Mouse (Mus musculus) embryonic facial prominence, embryonic 14.5 days (tissue): ENCODE measurements around the gene Dyrk2. TPM values are rescaled to one million over a fixed set of nuclear protein-coding genes. Genes with fewer than 3 reads are reported as not detected.

Experiments used
- ATAC-seq: fragments of 200-750 bp; cut with Nextera tagmentation; 2 replicates; pipeline ENCODE4 v1.8.0; 2017; ENCODE audit warnings: low read depth, moderate number of reproducible peaks, moderate TSS enrichment
- DNase-seq: peaks from one replicate; pipeline ENCODE4 v3.0.0-alpha.2; 2015; ENCODE audit warnings: low spot score
- H3K27ac ChIP-seq: fragments of 300-500 bp; sonication (generic); replicated peaks from 2 replicates; pipeline ENCODE4 v1.5.1; 2014; ENCODE audit warnings: low read depth, mild to moderate bottlenecking, low read length, moderate library complexity
- H3K27me3 ChIP-seq: fragments of 300-500 bp; sonication (generic); replicated peaks from 2 replicates; pipeline ENCODE4 v1.6.1; 2014; ENCODE audit warnings: low read length; ENCODE audit not compliant: control insufficient read depth, insufficient read depth
- H3K36me3 ChIP-seq: fragments of 300-500 bp; sonication (generic); 2 replicates; pipeline ENCODE4 v1.6.1; 2014; ENCODE audit warnings: low read length, mixed read lengths; ENCODE audit not compliant: control insufficient read depth, insufficient read depth
- H3K4me1 ChIP-seq: fragments of 300-500 bp; sonication (generic); 2 replicates; pipeline ENCODE4 v1.6.1; 2014; ENCODE audit warnings: antibody characterized with exemption, low read length; ENCODE audit not compliant: control insufficient read depth, insufficient read depth
- H3K4me2 ChIP-seq: fragments of 300-500 bp; sonication (generic); 2 replicates; pipeline ENCODE4 v1.6.1; 2014; ENCODE audit warnings: low read depth, mild to moderate bottlenecking, low read length, moderate library complexity, mixed read lengths
- H3K4me3 ChIP-seq: fragments of 300-500 bp; sonication (generic); 2 replicates; pipeline ENCODE4 v1.5.1; 2014; ENCODE audit warnings: low read depth, mild to moderate bottlenecking, low read length
- H3K9ac ChIP-seq: fragments of 300-500 bp; sonication (generic); 2 replicates; pipeline ENCODE4 v1.6.1; 2014; ENCODE audit warnings: low read depth, mild to moderate bottlenecking, low read length, moderate library complexity, mixed read lengths
- H3K9me3 ChIP-seq: fragments of 300-500 bp; sonication (generic); 2 replicates; pipeline ENCODE4 v1.6.1; 2016; ENCODE audit warnings: low read length; ENCODE audit not compliant: control insufficient read depth
- WGBS: fragments of 180-500 bp; shearing (Covaris S2); extraction: QIAGEN DNeasy Blood & Tissue Kit; methylation state at CpG from one replicate; pipeline ENCODE4 v1.1.7; 2014; 5-methylcytosine and 5-hydroxymethylcytosine counted together
- polyA plus RNA-seq: library from polyadenylated mRNA; unstranded; fragments of >200 nt; fragmentation: Nextera tagmentation; extraction: Ambion mirVana; gene quantifications from 2 replicates; pipeline ENCODE4 v1.2.1, GENCODE M21; 2014

Gene Dyrk2
- 13.1 and 14.7 TPM in 2 replicates for polyA plus RNA-seq

DNA sequence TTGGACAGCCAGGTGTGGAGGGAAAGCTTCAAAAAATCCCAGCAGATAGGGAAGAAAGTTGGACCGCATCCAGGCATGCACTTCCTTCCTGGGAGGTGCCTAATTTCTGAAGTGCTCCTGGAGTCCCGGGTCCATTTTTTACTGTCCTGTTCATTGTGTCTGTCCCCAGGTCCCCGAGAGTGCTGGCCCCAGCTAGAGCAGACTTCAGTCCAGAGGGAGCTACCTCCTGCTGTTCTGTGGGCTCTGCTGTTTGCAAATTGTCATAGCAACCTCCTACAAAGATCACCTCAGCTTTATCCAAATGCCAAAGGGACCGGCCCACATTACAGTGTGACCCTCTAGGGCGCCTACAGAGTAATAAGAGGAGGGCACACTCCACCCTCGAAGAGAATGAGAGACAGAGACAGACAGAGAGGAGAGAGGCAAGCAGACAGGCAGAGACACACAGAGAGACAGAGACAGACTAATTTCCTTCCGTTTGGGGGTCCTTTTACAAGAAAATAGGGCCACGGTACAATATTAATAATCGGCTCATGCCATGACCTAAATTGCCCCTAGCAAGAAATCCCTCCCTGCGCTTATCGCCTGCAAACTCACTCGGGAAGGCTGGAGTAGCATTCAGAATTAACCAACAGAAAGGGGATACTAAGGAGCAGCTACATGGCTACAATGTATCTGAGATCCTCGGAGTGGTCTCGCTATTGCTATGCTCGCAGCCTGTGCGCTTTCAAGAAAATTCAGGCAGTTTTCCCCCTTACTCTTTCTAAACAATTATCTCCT is at the start of gene Dyrk2:
TSS of gene Dyrk2 (minus strand) at position 9 of the 780 bp plus-strand sequence.
- Histone ChIP-seq H3K27me3 (no peaks in the 10 kb centered on the region), H3K4me1 (peaks cover 25% of the 10 kb centered on the region), H3K36me3 (peaks cover 1% of the 10 kb centered on the region), H3K4me3 (peak within 1 kb of the TSS; percentile 74), H3K9me3 (no peaks in the 10 kb centered on the region), H3K27ac (peak within 1 kb of the TSS; percentile 95), H3K9ac (peak within 1 kb of the TSS; percentile 99), H3K4me2 (peak within 1 kb of the TSS; percentile 99)
- peak; percentile 27 for DNase-seq
- ATAC-seq = no peak
- WGBS = 8% methylated on average over 16 of the region's 16 CpGs

DNA sequence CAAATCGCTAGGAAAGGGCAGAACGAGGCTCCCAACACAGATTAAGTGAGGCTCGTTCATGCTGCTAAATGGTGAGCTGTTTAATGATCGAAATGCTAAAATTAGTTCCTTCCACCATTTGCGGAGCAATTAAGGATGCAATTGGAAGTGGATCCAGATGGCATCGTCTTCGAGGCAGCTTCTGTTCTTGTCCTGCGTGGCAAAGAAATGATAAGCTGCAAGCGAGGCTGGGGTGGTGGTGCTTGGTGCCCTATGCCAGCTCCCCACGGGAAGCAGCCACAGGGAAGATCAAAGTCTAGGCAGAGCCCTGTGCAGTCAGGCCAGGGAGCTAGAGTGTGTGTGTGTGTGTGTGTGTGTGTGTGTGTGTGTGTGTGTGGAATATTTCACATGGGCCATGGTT is 32.6 kb upstream of the Dyrk2 start:
- H3K36me3 ChIP-seq = no peaks in the 10 kb centered on the region
- DNase-seq = no peak
- no peak for ATAC-seq
- H3K27ac ChIP-seq = no peak overlapping the region
- WGBS = 58% methylated on average over 10 of the region's 10 CpGs
- H3K4me2 ChIP-seq = no peak overlapping the region
- H3K27me3 ChIP-seq = no peaks in the 10 kb centered on the region
- H3K9me3 ChIP-seq = peaks cover 3% of the 10 kb centered on the region; the same call in 1 of the 2 replicates
- no peak overlapping the region for H3K9ac ChIP-seq
- H3K4me3 ChIP-seq = no peak overlapping the region
- peaks cover 7% of the 10 kb centered on the region; the same call in 1 of the 2 replicates for H3K4me1 ChIP-seq

DNA sequence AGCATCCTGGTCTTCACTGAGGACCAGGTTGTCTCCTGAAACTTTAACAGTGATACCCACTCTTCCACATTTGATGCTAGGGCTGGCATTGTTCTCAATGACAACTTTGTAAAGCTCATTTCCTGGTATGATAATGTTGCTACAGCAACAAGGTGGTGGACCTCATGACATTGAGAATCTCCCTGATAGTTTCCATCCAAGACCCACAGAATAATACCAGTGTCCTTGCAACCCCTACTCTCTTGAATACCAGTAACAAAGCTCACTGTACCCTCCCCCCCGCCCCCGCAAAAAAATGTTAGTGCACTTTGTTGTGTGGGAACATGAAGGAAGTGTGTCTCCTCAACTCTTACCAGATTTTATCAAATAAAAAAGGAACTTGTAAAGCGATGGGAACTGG is 23.6 kb upstream of the Dyrk2 start:
- Histone ChIP-seq H3K9me3 (peaks cover 7% of the 10 kb centered on the region; the same call in 1 of the 2 replicates), H3K27me3 (no peaks in the 10 kb centered on the region), H3K9ac (no peak overlapping the region), H3K4me1 (no peaks in the 10 kb centered on the region), H3K4me3 (no peak overlapping the region), H3K4me2 (no peak overlapping the region), H3K27ac (no peak overlapping the region), H3K36me3 (no peaks in the 10 kb centered on the region)
- DNase-seq = no peak
- ATAC-seq = no peak
- 86% methylated on average over 3 of the region's 3 CpGs for WGBS

DNA sequence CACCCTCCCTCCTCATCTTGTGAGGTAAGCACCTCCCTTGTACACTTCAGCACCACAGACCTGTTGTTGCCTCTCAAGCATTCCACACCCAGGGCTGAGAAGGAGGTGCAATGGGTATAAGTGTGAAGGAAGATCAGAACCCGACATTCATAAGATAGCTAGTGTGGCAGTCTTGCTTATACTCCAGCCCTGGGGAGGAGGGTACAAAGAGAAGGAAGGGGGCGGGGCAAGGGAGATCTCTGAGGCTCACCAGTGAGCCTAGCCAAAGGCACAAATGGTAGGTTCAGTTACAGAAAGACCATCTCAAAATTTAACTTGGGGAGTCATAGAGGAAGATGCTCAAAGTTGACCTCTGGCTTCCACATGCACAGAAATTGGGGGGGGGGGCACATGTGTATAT is 14.1 kb upstream of the Dyrk2 start:
- DNase-seq (no peak), ATAC-seq (no peak)
- no peaks in the 10 kb centered on the region for H3K9me3 ChIP-seq
- no peak overlapping the region for H3K9ac ChIP-seq
- H3K36me3 ChIP-seq = no peaks in the 10 kb centered on the region
- H3K27me3 ChIP-seq = no peaks in the 10 kb centered on the region; the same call in 1 of the 2 replicates
- no peak overlapping the region for H3K27ac ChIP-seq
- H3K4me2 ChIP-seq = no peak overlapping the region
- no peaks in the 10 kb centered on the region for H3K4me1 ChIP-seq
- WGBS = 87% methylated on average over 2 of the region's 2 CpGs
- H3K4me3 ChIP-seq = no peak overlapping the region

DNA sequence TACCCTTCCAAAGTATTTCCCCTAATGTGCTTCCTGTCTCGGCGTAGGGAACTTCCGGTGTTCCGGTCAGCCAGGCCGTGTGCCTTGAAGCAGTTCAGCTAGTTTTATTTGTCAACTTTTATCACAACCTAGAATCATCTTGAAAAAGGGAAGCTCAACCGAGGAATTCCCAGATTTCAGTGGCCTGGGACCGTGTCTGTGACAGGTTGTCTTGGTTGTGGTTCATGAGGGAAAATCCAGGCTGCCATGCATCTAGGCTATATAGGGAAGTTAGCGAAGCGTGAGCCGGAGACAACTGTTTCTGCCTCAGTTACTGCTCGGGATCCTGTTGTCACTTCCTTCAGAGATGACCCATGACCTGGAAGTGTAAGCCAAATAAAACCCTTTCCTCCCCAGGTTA is 13.3 kb upstream of the Dyrk2 start:
- Histone ChIP-seq H3K9ac (no peak overlapping the region), H3K27ac (0 out of 2 replicates have a peak overlapping the region, but pooled peaks have one; percentile 22), H3K4me1 (no peaks in the 10 kb centered on the region), H3K4me3 (no peak overlapping the region), H3K36me3 (no peaks in the 10 kb centered on the region), H3K4me2 (no peak overlapping the region), H3K9me3 (no peaks in the 10 kb centered on the region), H3K27me3 (no peaks in the 10 kb centered on the region; the same call in 1 of the 2 replicates)
- ATAC-seq (no peak), DNase-seq (no peak)
- 91% methylated on average over 11 of the region's 11 CpGs for WGBS

DNA sequence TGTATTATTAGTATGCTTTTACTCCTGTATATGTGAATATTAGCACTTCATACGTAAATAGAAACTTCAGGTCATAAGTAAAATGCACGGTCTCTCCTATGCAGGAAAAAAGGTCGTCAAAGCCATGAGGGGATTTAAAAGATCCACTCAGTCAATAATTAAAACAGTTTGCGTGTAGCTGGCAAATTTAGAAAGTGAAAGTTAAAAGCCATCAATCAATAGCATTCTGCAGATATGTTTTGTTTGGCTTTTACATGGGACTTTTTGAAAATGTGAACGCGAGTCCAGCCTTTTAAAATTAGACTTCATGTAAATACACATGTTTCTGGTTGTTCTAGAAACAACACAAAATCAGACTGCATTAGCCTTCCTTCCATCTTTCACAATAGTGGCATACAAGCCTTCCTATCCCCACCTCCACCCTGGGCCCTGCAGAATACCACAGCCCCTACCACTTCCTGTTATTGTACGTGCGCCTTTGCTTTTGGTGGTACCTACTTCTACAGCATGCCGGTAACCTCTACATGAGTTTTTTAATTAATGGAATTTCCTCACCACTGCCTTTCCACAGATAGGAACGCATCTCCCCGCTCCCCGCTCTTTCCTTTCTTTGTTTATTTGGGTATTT is 12.4 kb upstream of the Dyrk2 start:
- 64% methylated on average over 12 of the region's 12 CpGs for WGBS
- H3K4me2 ChIP-seq = 0 out of 2 replicates have a peak overlapping the region, but pooled peaks have one; percentile 3
- H3K36me3 ChIP-seq = no peaks in the 10 kb centered on the region
- DNase-seq = no peak
- no peaks in the 10 kb centered on the region; the same call in 1 of the 2 replicates for H3K27me3 ChIP-seq
- no peak overlapping the region for H3K9ac ChIP-seq
- H3K4me1 ChIP-seq = no peaks in the 10 kb centered on the region
- no peak for ATAC-seq
- H3K4me3 ChIP-seq = no peak overlapping the region
- H3K9me3 ChIP-seq = no peaks in the 10 kb centered on the region
- H3K27ac ChIP-seq = 0 out of 2 replicates have a peak overlapping the region, but pooled peaks have one; percentile 22

DNA sequence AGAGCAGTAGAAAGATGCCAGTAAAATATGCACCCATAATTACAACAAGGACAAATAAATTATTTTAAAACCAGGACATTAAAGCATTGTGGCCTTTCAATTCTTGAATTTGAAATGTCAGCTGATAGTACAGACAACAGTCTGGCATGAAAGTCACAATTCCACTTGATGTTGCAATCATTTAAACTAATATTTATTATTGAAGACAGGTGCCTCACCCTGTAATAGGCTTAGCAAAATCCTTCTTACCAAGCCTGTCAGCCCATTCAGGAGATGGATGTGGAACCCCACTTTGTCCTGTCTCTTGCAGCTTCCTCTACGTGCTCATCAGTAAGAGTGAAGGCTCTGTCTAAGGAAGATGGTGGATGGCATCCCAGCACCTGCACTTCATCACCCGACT is 10.8 kb upstream of the Dyrk2 start:
- H3K27me3 ChIP-seq = no peaks in the 10 kb centered on the region; the same call in 1 of the 2 replicates
- H3K9me3 ChIP-seq = no peaks in the 10 kb centered on the region
- H3K4me3 ChIP-seq = no peak overlapping the region
- no peaks in the 10 kb centered on the region for H3K4me1 ChIP-seq
- DNase-seq (no peak), ATAC-seq (no peak)
- no peaks in the 10 kb centered on the region for H3K36me3 ChIP-seq
- 79% methylated on average over 2 of the region's 2 CpGs for WGBS
- H3K4me2 ChIP-seq = no peak overlapping the region
- no peak overlapping the region for H3K27ac ChIP-seq
- no peak overlapping the region for H3K9ac ChIP-seq

DNA sequence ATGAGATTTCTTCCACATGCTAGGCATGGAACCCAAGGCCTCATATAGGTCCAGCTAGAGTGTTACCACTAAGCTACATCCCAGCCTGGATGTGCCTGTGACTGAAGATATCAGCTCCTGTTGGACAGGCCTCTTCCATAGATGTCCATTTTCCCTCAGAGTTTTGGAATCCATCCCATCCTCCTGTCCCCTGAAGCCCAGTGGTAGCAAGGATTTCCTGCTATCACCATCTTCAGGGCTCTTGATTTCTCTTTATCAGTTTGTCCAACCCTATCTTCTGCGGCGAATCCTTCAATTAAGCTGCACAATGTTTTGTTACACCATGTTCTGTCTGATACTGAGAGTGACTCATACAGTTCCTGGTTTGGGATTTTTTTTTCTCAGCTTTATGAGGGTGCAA is 2.2 kb upstream of the Dyrk2 start:
- 99% methylated on average over 2 of the region's 2 CpGs for WGBS
- DNase-seq (no peak), ATAC-seq (no peak)

More for the DNA sequence above, 2.2 kb upstream of the Dyrk2 start:
- no peaks in the 10 kb centered on the region for H3K36me3 ChIP-seq
- no peak overlapping the region for H3K4me3 ChIP-seq
- no peak overlapping the region for H3K9ac ChIP-seq
- H3K27me3 ChIP-seq = no peaks in the 10 kb centered on the region
- H3K4me2 ChIP-seq = no peak overlapping the region
- H3K27ac ChIP-seq = no peak overlapping the region
- peaks cover 12% of the 10 kb centered on the region for H3K4me1 ChIP-seq
- H3K9me3 ChIP-seq = no peaks in the 10 kb centered on the region
